Mouse (Mus musculus) adrenal gland, postnatal 14 days (tissue): ENCODE results near the gene Col12a1. TPM values are rescaled to one million over a fixed set of nuclear protein-coding genes. Genes with fewer than 3 reads are reported as not detected.
"Not testable (repeated sequence)": the region's sequence is repeated elsewhere in the genome, so short reads cannot be mapped to it uniquely, and the experiment has no call there.

Experiments used
- DNase-seq: peaks from one replicate; pipeline ENCODE4 v3.0.0; 2021; ENCODE audit warnings: mixed read lengths
- total RNA-seq: library from RNA; stranded (reverse); gene quantifications from 2 replicates; pipeline ENCODE4 v1.2.3, GENCODE M21; 2021

Col12a1 gene
- total RNA-seq, 1 experiment from 2014 or later = 28.3 TPM

GRCm38 (mm10) chr9:79689771-79690535 lies 28.7 kb downstream of the Col12a1 start:
- no peak for DNase-seq

GRCm38 (mm10) chr9:79689342-79689741 lies 29.3 kb downstream of the Col12a1 start:
- no peak for DNase-seq

- DNase-seq = no peak
Observed at GRCm38 (mm10) chr9:79687227-79687626, 31.4 kb downstream of the Col12a1 start.

GRCm38 (mm10) chr9:79686049-79686448 lies 32.6 kb downstream of the Col12a1 start:
- no peak for DNase-seq

- peak; percentile 60 for DNase-seq
Observed at GRCm38 (mm10) chr9:79680453-79681240, 38.0 kb downstream of the Col12a1 start.

- not testable (repeated sequence) for DNase-seq
Observed at GRCm38 (mm10) chr9:79668806-79669205, 49.8 kb downstream of the Col12a1 start.

GRCm38 (mm10) chr9:79653327-79654150 lies 65.1 kb downstream of the Col12a1 start:
- no peak for DNase-seq

- DNase-seq = no peak
Observed at GRCm38 (mm10) chr9:79648587-79648986, 70.0 kb downstream of the Col12a1 start.

GRCm38 (mm10) chr9:79645757-79646156 lies 72.9 kb downstream of the Col12a1 start:
- no peak for DNase-seq

GRCm38 (mm10) chr9:79639430-79640090 lies 79.1 kb downstream of the Col12a1 start:
- peak; percentile 7 for DNase-seq

- DNase-seq = no peak
Observed at GRCm38 (mm10) chr9:79637879-79638278, 80.8 kb downstream of the Col12a1 start.

- no peak for DNase-seq
Observed at GRCm38 (mm10) chr9:79634076-79634475, 84.6 kb downstream of the Col12a1 start.

- no peak for DNase-seq
Observed at GRCm38 (mm10) chr9:79631186-79631585, 87.4 kb downstream of the Col12a1 start.

- no peak for DNase-seq
Observed at GRCm38 (mm10) chr9:79618839-79619597, 99.6 kb downstream of the Col12a1 start.

- DNase-seq = peak; percentile 28
Observed at GRCm38 (mm10) chr9:79617336-79617735, 101.3 kb downstream of the Col12a1 start.

GRCm38 (mm10) chr9:79616040-79616439 lies 102.6 kb downstream of the Col12a1 start:
- DNase-seq = no peak

GRCm38 (mm10) chr9:79610286-79610685 lies 108.3 kb downstream of the Col12a1 start:
- DNase-seq = peak; percentile 82

GRCm38 (mm10) chr9:79609661-79610060 lies 109.0 kb downstream of the Col12a1 start:
- peak; percentile 24 for DNase-seq

- DNase-seq = no peak
Observed at GRCm38 (mm10) chr9:79608795-79609194, 109.8 kb downstream of the Col12a1 start.

GRCm38 (mm10) chr9:79608062-79608531 lies 110.5 kb downstream of the Col12a1 start:
- DNase-seq = no peak

GRCm38 (mm10) chr9:79606122-79606521 lies 112.5 kb downstream of the Col12a1 start:
- no peak for DNase-seq
